ENCODE assay signal across 30 mouse cellular contexts in the genomic region with DNA sequence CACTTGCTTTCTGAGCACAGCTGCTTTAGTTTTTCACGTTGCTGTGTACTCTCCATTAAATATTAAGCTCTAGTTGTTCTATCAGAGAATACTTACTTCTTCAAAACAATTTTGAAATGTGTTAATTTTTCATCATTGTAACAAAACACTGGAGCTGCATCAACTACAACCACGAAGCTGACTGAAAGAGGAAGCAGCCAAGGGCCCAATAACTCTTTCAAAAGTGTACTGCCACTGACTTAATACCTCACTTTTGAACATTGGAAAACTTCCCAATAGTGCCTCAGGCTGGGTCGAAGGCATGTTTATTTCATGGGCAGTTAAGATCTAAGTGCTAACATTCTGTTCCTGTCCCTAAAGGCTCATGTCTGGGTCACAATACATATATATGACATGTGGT. TPM values are rescaled to one million over a fixed set of nuclear protein-coding genes. Genes with fewer than 3 reads are reported as not detected.
"Had no signal": no experiment of that assay in that cellular context is flagged by ENCODE, and none has a peak within 500 bp of the region (broad histone marks: within the 10 kb centered on the region; RNA-seq: fewer than 3 reads in every experiment).

No protein-coding gene starts in this region.

- H3K9ac ChIP-seq: limb, embryonic 13.5 days; liver, embryonic 12.5 days; liver, embryonic 15.5 days; lung, embryonic 15.5 days; stomach, embryonic 15.5 days had no signal

- H3K27ac ChIP-seq: limb, embryonic 10.5 days; limb, embryonic 13.5 days; liver, embryonic 12.5 days; liver, embryonic 15.5 days; lung, embryonic 15.5 days; stomach, embryonic 15.5 days had no signal

- H3K4me1 ChIP-seq: limb, embryonic 10.5 days; limb, embryonic 13.5 days; liver, embryonic 12.5 days; stomach, embryonic 15.5 days had no signal

- H3K27me3 ChIP-seq: limb, embryonic 13.5 days; liver, embryonic 15.5 days; lung, embryonic 15.5 days; stomach, embryonic 15.5 days had no signal

- DNase-seq: kidney, adult 8-10 months; kidney, postnatal 14 days; kidney, postnatal 4 days; layer of hippocampus, adult 9-11 months; liver; lung, adult 18-20 months; lung, postnatal 14 days; lung, postnatal 4 days; midbrain, embryonic 14.5 days; right cerebral cortex, postnatal 14 days; right cerebral cortex, postnatal 4 days; thymus, adult 2 months; thymus, postnatal 14 days; thymus, postnatal 4 days had no signal

- ATAC-seq: liver, embryonic 12.5 days had no signal

- H3K9me3 ChIP-seq: limb, embryonic 10.5 days; limb, embryonic 13.5 days; liver, embryonic 12.5 days; liver, embryonic 15.5 days; lung, embryonic 15.5 days; megakaryocyte, embryonic 14.5 days; stomach, embryonic 15.5 days had no signal

- H3K4me2 ChIP-seq: limb, embryonic 13.5 days; liver, embryonic 12.5 days; liver, embryonic 15.5 days; lung, embryonic 15.5 days; midbrain, embryonic 11.5 days; stomach, embryonic 15.5 days had no signal

- H3K36me3 ChIP-seq: limb, embryonic 10.5 days; limb, embryonic 13.5 days; liver, embryonic 15.5 days; lung, embryonic 15.5 days; stomach, embryonic 15.5 days had no signal

- H3K4me3 ChIP-seq: limb, embryonic 10.5 days; limb, embryonic 13.5 days; liver, embryonic 12.5 days; liver, embryonic 15.5 days; lung, embryonic 15.5 days; megakaryocyte, embryonic 14.5 days; stomach, embryonic 15.5 days had no signal

RNA-seq across cellular contexts. Expression of a gene that starts 29.7 kb away (rescaled TPM):
- total RNA-seq: layer of hippocampus, adult 18-20 months; layer of hippocampus, postnatal 25 days; left cerebral cortex, adult 18-20 months; left cerebral cortex, postnatal 25 days; midbrain, postnatal 0 days had no signal
- polyA plus RNA-seq: kidney, embryonic 16.5 days; limb, embryonic 10.5 days; limb, embryonic 13.5 days; liver, embryonic 12.5 days; lung, embryonic 15.5 days; midbrain, embryonic 11.5 days; neural tube, embryonic 11.5 days; neural tube, embryonic 14.5 days; stomach, embryonic 15.5 days had no signal

RNA-seq across cellular contexts. Expression of a gene that starts 35.7 kb away (rescaled TPM):
- total RNA-seq: layer of hippocampus, adult 18-20 months; layer of hippocampus, postnatal 25 days; left cerebral cortex, adult 18-20 months; left cerebral cortex, postnatal 25 days; midbrain, postnatal 0 days had no signal
- polyA plus RNA-seq: limb, embryonic 10.5 days; liver, embryonic 12.5 days; midbrain, embryonic 11.5 days; midbrain, embryonic 14.5 days; midbrain, postnatal 0 days; neural tube, embryonic 11.5 days; neural tube, embryonic 14.5 days; stomach, embryonic 15.5 days; thymus, adult 2 months had no signal

RNA-seq across cellular contexts. Expression of a gene that starts 41.0 kb away (rescaled TPM):
- total RNA-seq: layer of hippocampus, adult 18-20 months; layer of hippocampus, postnatal 25 days; left cerebral cortex, adult 18-20 months; left cerebral cortex, postnatal 25 days; midbrain, postnatal 0 days had no signal
- polyA plus RNA-seq: kidney, embryonic 16.5 days; limb, embryonic 10.5 days; limb, embryonic 13.5 days; midbrain, embryonic 11.5 days; midbrain, embryonic 14.5 days; midbrain, postnatal 0 days; neural tube, embryonic 11.5 days; neural tube, embryonic 14.5 days had no signal

RNA-seq across cellular contexts. Expression of a gene that starts 43.6 kb away (rescaled TPM):
- total RNA-seq: layer of hippocampus, adult 18-20 months; layer of hippocampus, postnatal 25 days; left cerebral cortex, adult 18-20 months; left cerebral cortex, postnatal 25 days; midbrain, postnatal 0 days had no signal
- polyA plus RNA-seq: limb, embryonic 10.5 days; limb, embryonic 13.5 days; midbrain, embryonic 11.5 days; midbrain, embryonic 14.5 days; midbrain, postnatal 0 days; neural tube, embryonic 11.5 days; neural tube, embryonic 14.5 days had no signal
